Mouse (Mus musculus) 3T3-L1 (cell line): Measurements from ENCODE around the gene Pgm5.

Source experiments
- DNase-seq: peaks from one replicate; pipeline ENCODE4 v3.0.0-alpha.2; 2015; ENCODE audit warnings: low read depth, low spot score

The Pgm5 gene

DNA sequence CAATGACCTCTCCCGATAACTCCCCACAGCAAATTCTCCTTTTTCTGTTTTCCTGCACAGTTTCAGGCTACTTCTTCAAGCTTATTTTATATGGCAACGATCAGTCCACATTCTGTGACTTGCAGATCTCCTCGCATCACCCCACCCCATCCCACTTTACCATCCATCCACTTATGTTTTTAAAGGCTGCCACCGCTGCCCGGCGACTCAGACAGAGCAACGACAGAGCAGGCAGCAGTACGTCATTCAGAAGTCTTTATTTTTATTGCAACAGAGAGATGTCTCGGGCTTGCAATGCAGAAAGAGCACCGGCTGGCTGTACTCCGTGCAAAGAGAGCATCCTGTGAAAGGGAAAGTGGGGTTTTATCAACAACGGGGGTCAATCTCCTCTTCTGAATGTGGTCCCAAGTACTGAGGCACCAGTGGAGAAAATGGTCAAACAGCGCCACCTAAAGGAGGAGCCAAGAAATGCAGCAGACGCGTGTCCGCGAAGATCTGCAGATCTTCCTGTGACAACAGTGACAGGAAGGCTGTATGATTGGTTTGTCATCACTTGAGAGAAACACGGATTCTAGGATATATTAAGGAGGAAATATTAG, 9.5 kb upstream of the Pgm5 start:
- peak; percentile 80 for DNase-seq

DNA sequence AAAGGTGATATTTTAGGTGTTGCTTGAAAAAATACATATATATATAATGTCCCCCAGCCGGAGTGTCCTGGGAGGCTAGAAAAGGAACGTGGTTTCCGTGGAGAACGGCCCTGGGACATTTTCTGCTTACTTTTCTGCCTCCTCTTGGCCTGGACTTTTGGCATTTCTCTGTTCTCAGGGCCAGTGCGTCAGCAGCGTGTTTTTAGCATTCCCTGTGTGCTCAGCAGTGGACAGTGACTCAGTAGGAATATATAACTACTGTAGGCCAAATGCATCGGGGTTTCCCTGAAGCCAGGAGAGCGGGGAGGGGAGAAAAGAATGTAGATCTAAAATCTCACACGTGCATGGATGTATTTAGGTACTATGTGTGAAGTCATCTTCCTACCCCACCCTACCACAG, 3.8 kb upstream of the Pgm5 start:
- no peak for DNase-seq

DNA sequence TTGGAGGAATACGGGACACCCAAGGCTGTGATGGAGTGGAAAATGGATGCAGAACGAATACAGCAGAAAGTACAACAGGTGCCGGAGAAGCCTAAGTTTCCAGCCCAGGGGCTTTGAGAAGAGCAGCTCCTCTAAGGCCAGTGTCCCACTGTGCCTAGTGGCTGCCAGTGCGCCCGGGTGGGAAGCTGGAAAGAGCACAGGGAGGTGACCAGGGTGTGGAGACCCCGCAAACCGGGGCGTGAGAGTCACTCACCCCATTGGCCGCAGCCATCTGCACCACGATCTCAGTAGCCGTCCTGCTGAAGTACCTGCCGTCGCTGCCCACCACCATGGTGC, 411 bp downstream of the Pgm5 start:
- DNase-seq: no peak

DNA sequence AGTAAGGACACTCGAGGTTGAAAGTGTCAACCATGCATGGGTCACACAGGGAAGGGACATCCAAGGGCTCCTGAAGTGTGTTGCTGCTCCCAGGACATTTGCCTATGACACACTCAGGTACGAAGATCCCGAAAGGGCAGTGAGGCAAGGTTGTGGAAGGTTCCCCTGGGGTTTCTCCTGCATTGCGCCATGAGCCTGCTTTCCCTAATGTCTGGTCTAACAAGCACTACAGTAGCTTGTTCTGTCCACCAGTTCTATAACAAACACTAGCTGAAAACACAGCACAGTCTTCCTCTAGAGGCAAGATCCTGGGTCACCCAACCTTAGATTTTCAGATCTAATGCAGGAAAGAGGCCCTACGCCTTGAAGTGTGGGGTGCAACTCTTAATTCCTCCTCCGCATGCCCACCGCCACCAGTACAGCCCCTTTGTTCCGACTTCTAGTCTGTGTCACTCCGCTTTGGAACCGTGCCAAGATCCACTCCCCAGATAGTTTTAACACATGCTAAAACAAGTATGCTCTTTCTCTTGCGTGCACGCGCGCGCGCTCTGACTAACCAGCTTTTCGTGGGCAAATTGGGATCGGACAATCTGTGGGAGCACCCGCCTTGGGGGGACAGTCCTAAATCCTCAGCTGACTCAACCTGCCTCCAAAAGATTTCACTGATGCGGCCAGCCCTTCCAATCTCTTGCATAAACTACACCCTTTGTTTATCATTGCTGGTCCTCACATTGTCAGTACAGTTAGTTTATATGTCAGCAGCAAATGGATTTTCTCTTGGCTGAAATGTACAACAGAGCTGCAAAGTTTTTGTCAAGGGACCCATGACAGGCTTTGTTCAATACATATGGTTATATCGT, 10.0 kb downstream of the Pgm5 start:
- no peak for DNase-seq

DNA sequence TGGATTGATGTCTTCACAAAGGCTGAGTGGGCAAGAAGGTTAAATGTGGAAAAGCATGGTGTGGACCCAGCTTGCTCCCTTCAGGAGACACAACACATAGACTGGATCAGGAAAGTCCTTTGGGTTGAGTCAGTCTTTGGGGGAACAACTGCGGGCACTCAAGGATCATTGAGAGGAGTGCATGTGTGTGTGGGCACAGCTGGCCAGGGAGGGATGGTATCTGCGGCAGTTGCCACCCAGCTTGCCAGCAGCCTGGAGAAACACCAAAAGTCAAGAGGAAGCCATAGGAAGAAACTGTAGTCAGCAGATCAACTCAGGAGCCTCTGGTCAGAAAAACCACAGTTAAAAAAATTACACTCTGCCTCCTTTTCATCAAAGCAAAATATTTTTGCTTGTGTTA, 12.8 kb downstream of the Pgm5 start:
- no peak for DNase-seq

DNA sequence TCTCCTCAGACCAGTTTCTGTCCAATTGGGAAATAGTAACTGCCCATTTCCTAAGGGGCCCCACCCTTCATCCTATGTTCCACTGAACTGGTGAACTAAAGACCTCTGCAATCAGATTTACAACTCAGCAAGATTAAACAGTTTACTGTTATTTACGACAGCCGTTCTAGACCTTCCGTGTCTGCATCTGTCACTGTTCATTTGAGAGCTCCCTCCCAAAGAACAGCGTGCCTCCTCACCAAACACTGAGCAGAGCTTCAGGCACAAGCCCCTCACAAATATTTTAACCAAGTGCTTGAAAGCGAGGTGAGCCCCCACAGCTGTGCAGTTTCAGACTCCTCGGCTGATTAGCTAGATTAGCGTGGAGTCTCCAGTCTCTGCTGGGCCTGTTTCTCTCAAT, 13.3 kb downstream of the Pgm5 start:
- DNase-seq: no peak

DNA sequence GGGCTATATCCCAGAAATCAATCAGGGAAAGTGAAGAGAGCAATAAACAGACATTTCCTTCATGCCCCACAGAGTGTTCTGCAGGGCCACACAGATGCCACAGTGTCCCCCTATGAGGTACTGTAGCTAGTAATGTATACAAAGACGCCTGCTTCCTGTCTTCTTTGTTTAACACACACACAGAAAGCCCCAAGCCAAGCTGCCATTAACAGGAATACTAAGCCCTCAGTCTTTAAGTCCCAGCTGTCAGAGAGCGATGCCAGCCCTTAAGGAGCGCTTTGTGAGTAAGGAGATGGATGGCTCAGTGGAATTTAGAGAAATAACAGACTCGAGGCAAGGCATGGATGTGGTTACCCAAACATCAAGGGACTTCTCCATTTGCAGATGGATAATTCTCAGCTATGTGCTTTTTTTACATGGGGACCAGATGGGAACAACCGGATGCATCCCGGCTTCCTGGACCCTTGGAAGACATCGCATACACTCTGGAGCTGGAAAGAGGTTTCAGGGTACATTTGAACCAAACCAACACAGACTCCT, 16.6 kb downstream of the Pgm5 start:
- DNase-seq: no peak

DNA sequence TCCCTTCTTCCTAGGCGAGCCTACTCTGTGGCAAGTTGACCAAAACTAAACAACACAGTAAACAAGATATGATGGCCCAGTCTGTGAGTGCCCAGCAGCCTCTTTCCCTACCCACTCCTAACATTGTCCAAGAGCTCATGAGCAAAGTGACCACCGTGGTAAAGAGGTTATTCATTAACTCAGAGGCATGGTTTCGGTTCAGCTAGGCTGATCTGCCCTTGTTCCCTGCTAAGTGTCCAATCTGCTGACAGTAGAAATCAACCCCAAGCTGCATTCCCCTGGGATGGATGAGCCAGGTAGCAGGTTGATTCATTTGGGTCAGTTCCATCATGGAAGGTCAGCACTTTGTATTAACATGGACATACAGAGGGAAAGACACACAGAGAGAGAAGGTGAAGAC, 19.6 kb downstream of the Pgm5 start:
- DNase-seq: no peak

DNA sequence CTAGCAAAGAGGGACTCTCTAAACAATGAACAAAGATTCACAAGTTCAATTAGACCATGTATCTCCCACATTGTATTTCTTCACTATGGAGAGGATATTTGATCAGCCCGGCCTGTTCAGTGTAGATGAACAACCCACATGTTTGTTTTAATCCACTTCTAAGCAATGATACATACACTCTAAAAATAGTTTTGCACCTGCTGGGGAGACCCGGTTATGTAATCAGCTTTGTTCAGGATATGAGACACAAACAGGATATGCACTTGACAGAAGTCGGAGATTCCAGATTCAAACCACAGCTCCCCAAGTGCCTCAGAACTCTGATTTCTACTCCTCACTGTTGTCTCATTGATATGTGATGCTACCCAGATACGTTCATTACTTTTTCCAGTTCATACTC, 37.1 kb downstream of the Pgm5 start:
- DNase-seq: no peak

DNA sequence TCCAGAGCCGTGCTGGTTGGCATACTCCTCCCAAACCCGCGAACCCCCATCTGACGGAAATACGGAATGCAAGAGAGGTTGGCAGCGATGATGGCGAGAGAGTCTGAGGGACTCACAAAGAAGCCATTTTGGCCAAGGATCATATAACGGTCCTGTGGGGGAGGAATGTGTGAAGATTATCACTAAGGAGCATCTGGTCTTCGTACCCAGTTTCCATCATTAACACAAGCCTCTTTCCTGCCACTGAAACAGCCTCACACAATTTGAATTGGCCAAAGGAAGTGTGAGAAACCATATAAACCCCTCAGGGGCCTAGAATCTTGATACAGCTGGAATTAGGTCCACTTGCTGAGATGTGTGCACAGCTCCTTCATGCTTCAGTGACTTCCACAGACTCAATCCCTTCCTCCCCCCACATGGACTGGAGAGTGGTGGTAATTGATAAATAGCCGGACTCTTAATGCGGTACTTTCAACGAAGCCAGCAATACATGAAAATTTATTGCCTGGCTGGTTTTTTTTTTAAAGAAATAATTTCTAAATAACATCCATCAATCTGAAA, 45.9 kb downstream of the Pgm5 start:
- DNase-seq: no peak

DNA sequence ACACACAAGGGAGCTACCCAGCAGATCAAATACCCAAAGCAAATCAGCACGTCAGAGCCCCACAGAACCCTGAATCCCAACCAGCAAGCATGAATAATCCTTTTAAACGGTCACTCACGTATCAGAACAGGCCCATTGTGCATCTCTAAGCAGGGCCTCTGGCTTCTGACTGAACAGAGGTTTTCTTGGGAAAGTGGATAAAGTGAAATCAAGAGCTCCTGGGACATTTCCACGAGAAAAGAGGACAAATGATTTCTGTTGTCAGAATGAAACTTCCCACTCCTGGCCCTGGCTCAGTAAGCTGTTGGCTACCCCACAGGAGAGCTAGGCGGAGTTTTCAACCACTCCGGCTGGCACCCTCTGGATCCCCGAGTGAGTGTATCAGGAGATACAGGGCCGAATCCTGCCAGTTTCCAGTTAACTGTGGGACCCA, 48.8 kb downstream of the Pgm5 start:
- DNase-seq: no peak

DNA sequence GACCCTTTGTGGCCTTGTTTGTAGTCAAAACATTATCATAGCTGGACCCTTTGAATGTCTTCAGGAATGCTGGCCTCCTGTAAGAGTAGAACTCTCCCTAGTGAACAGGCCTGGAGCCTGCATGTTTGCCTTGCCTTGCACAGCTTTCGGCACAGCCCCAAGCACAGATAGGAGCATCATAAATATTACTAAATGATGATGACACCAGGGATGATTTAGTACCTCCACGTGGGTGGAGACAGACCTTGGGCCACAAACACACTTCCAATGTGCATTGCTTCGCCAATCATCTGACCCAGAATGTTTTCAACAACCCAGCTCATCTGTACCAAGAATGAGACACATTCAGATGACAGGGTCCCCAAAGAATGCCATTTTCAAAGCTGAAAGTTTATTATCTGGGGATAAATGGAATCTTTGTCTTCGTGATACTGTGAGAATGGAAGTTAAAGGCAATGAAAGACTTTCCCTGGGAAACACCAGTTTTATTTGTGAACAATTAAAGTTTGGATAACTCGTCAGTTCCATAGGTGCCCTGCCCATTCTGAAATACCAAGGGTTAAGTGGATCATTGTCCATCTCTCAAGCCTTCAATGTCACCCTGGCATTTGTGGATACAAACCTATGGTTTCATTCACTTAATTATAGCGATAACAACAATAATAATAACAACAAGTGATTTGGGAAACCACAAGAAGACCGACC, 49.4 kb downstream of the Pgm5 start:
- peak; percentile 42 for DNase-seq

DNA sequence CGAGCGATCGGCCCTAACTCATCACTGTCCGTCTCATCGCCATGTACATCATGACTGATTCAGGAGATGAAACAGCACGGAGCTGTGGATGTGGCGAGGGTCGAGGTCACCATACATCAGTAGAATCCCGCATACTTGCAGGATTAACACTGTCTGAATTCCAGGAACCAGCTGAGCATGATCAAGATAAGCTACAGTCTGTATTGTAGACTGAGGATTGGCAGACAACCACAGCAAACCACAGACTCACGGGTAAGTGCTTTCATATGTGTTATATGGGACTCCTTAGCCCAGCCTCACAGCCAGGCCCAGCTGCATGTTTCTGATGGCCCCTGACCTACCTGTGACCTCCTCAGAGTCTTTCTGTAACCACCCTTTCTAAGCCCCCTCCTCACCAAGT, 50.2 kb downstream of the Pgm5 start:
- peak; percentile 82 for DNase-seq

DNA sequence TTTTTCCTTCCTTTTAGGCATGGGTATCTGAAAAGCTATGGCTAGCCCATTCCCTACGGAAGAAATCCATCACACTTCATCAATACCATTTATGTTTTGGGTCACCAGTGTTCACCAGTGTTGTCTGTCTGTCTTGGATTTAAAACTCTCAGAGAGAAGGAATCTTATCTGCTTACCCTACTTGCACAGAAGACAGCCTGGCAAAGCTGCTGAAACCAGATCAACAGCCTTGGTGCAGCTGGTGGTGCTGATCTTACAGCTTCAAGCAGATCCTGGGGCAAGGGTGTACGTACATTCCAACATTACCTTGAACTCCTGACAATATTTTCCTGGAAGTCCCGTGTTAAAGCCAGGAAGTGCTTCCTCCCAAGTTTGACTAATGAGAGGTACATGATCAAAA, 55.6 kb downstream of the Pgm5 start:
- no peak for DNase-seq

DNA sequence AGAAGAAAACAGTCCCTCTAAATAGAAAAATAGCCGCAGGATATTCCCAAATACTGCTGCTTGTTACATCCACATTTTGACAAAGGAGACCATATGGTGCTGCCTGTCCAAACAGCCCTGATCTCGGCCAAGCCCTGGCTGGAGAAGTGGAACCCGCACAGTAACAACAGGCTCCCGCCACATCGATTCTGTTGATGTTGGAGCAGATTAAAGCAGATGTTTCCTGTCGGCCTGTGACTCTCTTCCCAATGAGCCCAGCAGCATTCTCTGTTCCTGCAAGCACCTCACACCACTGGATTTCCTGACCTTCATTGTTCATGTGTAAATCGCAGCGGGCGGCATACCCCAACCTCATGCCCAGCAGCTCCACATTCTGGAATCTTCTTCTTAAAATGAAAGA, 64.0 kb downstream of the Pgm5 start:
- DNase-seq: no peak

DNA sequence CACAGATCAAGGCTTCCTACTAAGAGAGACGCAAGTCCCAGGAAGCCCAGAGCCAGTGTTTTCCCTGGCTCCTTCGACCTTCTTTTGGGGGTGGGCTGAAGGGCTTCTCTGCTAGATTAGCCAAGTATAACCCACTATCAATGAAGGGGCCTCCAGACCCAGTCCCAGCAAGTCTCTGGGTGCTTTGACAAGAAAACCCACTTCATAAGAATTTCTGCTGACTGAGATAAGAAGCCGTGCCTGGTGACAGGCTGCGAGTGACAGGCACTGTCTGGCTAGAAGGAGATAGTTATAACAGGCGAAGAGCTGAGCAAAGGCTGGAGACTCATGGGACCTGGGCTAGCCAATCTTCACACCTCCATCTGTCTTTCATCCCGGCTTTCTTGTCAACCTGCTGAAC, 67.3 kb downstream of the Pgm5 start:
- no peak for DNase-seq

DNA sequence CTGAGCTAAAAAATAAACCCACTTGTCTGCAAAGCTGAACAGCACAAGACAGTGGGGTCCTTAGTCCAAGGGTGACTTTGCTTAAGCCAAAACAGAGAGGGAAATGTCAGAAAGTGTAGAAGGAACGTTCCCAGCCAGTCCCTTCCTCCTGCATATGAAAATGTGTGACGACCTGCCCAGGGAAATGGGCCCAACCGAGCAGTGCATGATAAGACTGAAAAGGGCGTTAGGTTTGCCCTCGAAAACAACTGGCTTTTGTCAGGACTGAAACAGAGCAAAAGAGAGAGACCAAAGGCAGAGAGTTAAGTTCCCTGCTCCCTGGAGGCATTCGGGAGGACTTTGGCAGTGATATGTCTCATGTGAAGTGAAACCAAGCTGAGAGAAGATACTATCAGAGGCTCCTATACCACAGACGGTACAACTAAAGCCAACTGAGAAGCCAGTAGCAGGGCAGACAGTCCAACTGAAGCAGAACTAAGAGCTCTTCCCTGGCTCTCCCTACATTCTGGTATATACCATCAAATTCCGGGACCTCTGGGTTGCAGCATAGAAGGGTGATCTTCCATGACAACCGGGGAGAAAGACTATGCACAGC, 68.0 kb downstream of the Pgm5 start:
- no peak for DNase-seq

DNA sequence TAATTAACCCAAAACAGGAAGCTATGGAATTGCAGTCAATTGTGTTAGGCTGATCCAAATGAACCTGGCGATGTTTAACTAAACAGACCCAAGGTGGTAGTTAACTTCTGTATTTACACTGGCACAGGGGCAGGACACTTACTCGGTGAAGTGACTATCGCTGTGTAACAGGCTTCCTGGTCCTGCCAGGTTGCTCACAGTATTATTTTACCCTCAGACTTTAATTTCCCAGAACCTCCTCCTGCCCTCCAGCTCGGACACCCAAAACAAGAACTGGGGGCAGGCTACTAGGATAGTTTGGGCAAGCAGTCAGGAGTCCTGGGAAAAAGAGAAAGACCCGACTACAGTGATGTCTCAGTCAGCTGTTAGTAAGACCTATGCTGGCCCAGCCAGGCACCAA, 68.8 kb downstream of the Pgm5 start:
- DNase-seq: no peak

DNA sequence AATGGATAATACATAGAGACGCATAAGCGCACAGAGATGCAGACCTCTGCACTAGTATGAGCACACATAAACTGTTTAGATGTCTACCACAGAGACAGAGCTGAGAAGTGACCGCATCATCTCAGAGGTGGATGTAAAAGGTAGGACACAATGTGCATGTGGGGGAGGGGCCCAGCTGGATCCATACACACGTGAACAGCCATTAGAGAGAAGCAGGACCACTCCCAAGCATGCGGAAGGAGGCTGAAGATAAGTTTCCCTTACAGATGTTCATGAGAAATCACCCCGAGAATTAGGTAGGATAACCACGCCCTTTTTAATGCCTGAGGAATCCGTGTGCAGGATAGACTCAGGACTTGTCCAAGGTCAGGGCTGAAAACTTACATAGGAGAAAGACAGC, 75.8 kb downstream of the Pgm5 start:
- no peak for DNase-seq

DNA sequence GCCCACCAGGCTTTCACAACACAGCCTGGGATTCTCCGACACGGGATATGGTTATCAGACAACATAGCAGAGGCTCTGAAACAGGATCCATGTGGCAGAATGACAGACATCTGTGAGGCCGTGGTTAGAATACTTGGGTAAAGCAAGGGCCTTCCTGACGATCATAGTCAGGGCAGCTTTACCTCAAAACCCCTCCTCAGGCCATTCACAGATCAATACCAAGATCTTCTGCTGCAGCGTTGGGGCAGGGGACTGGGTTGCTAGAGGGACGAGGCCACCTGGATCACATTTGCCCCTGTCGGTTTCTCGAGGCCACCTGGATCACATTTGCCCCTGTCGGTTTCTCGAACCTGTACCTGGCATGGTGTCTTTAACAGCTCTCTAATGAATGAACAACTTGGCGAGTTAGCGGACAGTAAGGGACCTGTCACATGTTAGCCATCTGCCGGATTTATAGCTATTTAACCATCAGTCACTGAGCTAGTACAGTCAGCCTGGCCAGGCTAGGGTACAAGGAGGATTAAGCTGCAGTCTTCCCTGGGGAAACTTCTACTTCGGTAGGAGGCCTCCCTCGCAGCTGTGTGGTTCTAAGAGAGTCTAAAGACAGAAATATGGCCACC, 76.5 kb downstream of the Pgm5 start:
- no peak for DNase-seq

DNA sequence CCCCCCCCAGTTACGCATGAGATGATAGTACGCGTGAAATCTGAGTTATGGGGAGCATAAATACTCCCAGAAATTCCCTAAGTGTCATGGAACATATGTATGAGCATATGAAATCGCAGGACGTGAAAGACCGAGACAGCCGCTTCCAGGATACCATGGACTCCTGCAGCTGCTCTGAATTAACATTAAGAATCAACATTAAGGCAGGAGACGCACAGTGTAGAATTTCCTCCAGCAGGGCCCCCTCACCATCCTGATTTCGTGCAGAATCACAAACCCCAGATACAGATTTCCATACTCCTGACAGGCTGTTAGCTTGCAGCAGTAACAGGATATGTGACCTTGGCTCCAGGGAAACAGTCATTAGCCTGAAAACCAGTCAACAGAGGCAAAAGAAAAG, 77.9 kb downstream of the Pgm5 start:
- no peak for DNase-seq

DNA sequence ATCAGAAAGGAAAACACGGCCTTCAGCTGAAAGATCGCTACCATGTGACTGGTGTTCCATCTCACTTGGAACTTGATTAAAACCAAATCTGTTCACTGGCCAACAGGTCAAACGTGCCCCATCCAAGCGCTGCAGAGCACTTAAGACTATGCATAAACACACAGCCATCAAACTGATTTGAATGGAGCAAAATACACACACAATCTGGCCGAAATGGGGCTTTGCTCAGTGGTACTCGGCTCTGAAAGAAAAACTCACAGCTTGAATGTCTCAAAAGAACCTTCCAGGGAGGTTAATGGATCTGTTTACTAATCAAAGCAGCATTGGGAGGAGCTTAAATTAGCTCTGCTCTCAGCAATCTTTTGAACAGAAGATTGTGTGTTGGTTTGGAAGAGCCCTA, 81.7 kb downstream of the Pgm5 start:
- no peak for DNase-seq
